8 mouse cellular contexts compared by ENCODE assay signal in genomic region chr9:117356764-117357442, GRCm38 (mm10).
DNase-seq lines count a peak whose midpoint lies in the region; ATAC-seq and TF ChIP-seq lines count a peak whose summit lies in the region.

No protein-coding gene starts in this region.

- no peak overlapping the region; the same call in 1 of the 2 replicates for H3K4me2 ChIP-seq in midbrain, embryonic 11.5 days
- no peak overlapping the region for H3K4me2 ChIP-seq in stomach, embryonic 14.5 days (replicated peaks; ENCODE audit: low read depth, low read length)

- H3K9me3 ChIP-seq in embryonic facial prominence, embryonic 10.5 days, result no peaks in the 10 kb centered on the region
- no peaks in the 10 kb centered on the region for H3K9me3 ChIP-seq in midbrain, embryonic 11.5 days (ENCODE audit: control insufficient read depth, low read length)
- H3K9me3 ChIP-seq in stomach, embryonic 14.5 days (ENCODE audit: control insufficient read depth, low read depth, low read length), result no peaks in the 10 kb centered on the region

- no peak overlapping the region for H3K9ac ChIP-seq in heart, adult 2 months (ENCODE audit: low read depth, low read length)
- H3K9ac ChIP-seq in midbrain, embryonic 11.5 days (ENCODE audit: low read length), result no peak overlapping the region; the same call in 1 of the 2 replicates
- H3K9ac ChIP-seq in stomach, embryonic 14.5 days (replicated peaks; ENCODE audit: low read depth, low read length), result no peak overlapping the region

- DNase-seq in adrenal gland, postnatal 36 days, result peak; percentile 74 to 83
- DNase-seq in embryonic facial prominence, embryonic 10.5 days (ENCODE audit: low spot score), result peak; percentile 77
- peak; percentile 80 to 88 for DNase-seq in heart, adult 2 months
- DNase-seq in kidney, adult 18-20 months, result peak; percentile 84
- DNase-seq in left cerebral cortex, postnatal 25 days (ENCODE audit: low spot score in 2 of 2), result peak; percentile 28 to 66
- DNase-seq in midbrain, embryonic 11.5 days (ENCODE audit: low spot score, missing footprints), result peak; percentile 95
- DNase-seq in urinary bladder, adult 2 months (ENCODE audit: low spot score), result no peak

- no peaks in the 10 kb centered on the region for H3K79me2 ChIP-seq in heart, adult 2 months (replicated peaks; ENCODE audit: control insufficient read depth, insufficient read depth, low read length)

- no peak overlapping the region for H3K4me3 ChIP-seq in embryonic facial prominence, embryonic 10.5 days
- 0 out of 2 replicates have a peak overlapping the region, but pooled peaks have one; percentile 3 for H3K4me3 ChIP-seq in heart, adult 2 months
- no peak overlapping the region for H3K4me3 ChIP-seq in midbrain, embryonic 11.5 days (ENCODE audit: low read depth, low read length)
- H3K4me3 ChIP-seq in stomach, embryonic 14.5 days (ENCODE audit: low read depth, low read length), result no peak overlapping the region

- peak overlapping the region; percentile 70 for H3K27ac ChIP-seq in embryonic facial prominence, embryonic 10.5 days (replicated peaks)
- H3K27ac ChIP-seq in heart, adult 2 months, result peak overlapping the region; percentile 29
- H3K27ac ChIP-seq in midbrain, embryonic 11.5 days (ENCODE audit: low read depth, low read length), result peak overlapping the region; percentile 30; the same call in 1 of the 2 replicates
- H3K27ac ChIP-seq in stomach, embryonic 14.5 days (ENCODE audit: low read length), result no peak overlapping the region

- no peaks in the 10 kb centered on the region for H3K36me3 ChIP-seq in embryonic facial prominence, embryonic 10.5 days (replicated peaks)
- no peaks in the 10 kb centered on the region for H3K36me3 ChIP-seq in heart, adult 2 months (ENCODE audit: control insufficient read depth, insufficient read depth, low read length)
- H3K36me3 ChIP-seq in midbrain, embryonic 11.5 days (ENCODE audit: control insufficient read depth, insufficient read depth, low read length), result no peaks in the 10 kb centered on the region
- no peaks in the 10 kb centered on the region for H3K36me3 ChIP-seq in stomach, embryonic 14.5 days (ENCODE audit: control insufficient read depth, insufficient read depth, low read length)

- H3K4me1 ChIP-seq in embryonic facial prominence, embryonic 10.5 days, result peaks cover 14% of the 10 kb centered on the region
- H3K4me1 ChIP-seq in heart, adult 2 months (ENCODE audit: control insufficient read depth, insufficient read depth, low read length), result peaks cover 4% of the 10 kb centered on the region
- H3K4me1 ChIP-seq in midbrain, embryonic 11.5 days (ENCODE audit: control insufficient read depth, insufficient read depth, low read length), result peaks cover 18% of the 10 kb centered on the region
- peaks cover 3% of the 10 kb centered on the region for H3K4me1 ChIP-seq in stomach, embryonic 14.5 days (ENCODE audit: control insufficient read depth, insufficient read depth, low read length)

- peak; percentile 67; the same call in 1 of the 2 replicates for TF ChIP-seq EP300 in heart, adult 2 months (IDR thresholded peaks at IDR 0.05; ENCODE audit: insufficient read depth, low read depth, low read length)

- 12% methylated on average over 9 of the region's 9 CpGs for WGBS in embryonic facial prominence, embryonic 10.5 days
- WGBS in heart, adult 2 months, result 4% methylated on average over 9 of the region's 9 CpGs
- 9% methylated on average over 9 of the region's 9 CpGs for WGBS in midbrain, embryonic 11.5 days
- 25% methylated on average over 9 of the region's 9 CpGs for WGBS in stomach, embryonic 14.5 days

- intact Hi-C loops in heart, adult 2 months (cut with DNase I), result no loop called here
- intact Hi-C loops in left cerebral cortex, postnatal 25 days (cut with DNase I), result no loop called here

- no peak for TF ChIP-seq CTCF in heart, adult 2 months (IDR thresholded peaks at IDR 0.05)

- peaks cover 29% of the 10 kb centered on the region for H3K27me3 ChIP-seq in embryonic facial prominence, embryonic 10.5 days (replicated peaks; ENCODE audit: low read depth, poor library complexity, severe bottlenecking)
- H3K27me3 ChIP-seq in heart, adult 2 months (ENCODE audit: control insufficient read depth, insufficient read depth, low read length), result no peaks in the 10 kb centered on the region
- no peaks in the 10 kb centered on the region for H3K27me3 ChIP-seq in midbrain, embryonic 11.5 days (ENCODE audit: control insufficient read depth, insufficient read depth, low read length)
- no peaks in the 10 kb centered on the region for H3K27me3 ChIP-seq in stomach, embryonic 14.5 days (ENCODE audit: control insufficient read depth, insufficient read depth, low read length)

- ATAC-seq in midbrain, embryonic 11.5 days (ENCODE audit: low FRiP score), result peak; percentile 93
- ATAC-seq in stomach, embryonic 14.5 days (ENCODE audit: insufficient number of reproducible peaks, insufficient read depth, low FRiP score, low read depth), result peak; percentile 58; the same call in 1 of the 2 replicates

- TF ChIP-seq POLR2A in heart, adult 2 months (IDR thresholded peaks at IDR 0.05; ENCODE audit: insufficient read depth, low read depth, low read length), result no peak
